Mouse (Mus musculus) C2C12 (cell line): ENCODE data around the gene Cav2.

Experiments used
- CEBPB ChIP-seq: IDR thresholded peaks from one replicate; pipeline ENCODE4 v1.6.1; 2011; ENCODE audit warnings: low read depth, mild to moderate bottlenecking, control low read depth, moderate library complexity
- CTCF ChIP-seq: IDR thresholded peaks from one replicate; pipeline ENCODE4 v1.5.1; 2011; ENCODE audit not compliant: control insufficient read depth, insufficient read depth, insufficient read length
- MAX ChIP-seq: IDR thresholded peaks from one replicate; pipeline ENCODE4 v1.6.1; 2011; ENCODE audit warnings: mild to moderate bottlenecking, control low read depth
- MYOD1 ChIP-seq: IDR thresholded peaks from one replicate; pipeline ENCODE4 v1.6.1; 2011; ENCODE audit warnings: low read depth; ENCODE audit not compliant: control insufficient read depth, insufficient read length
- MYOG ChIP-seq: IDR thresholded peaks from one replicate; pipeline ENCODE4 v1.6.1; 2011; ENCODE audit not compliant: control insufficient read depth, insufficient read length; ENCODE audit errors: extremely low read depth
- USF1 ChIP-seq: IDR thresholded peaks from one replicate; pipeline ENCODE4 v1.6.1; 2011; ENCODE audit warnings: low read depth, mild to moderate bottlenecking, control low read depth, moderate library complexity

- no peak for TF ChIP-seq MAX
- no peak for TF ChIP-seq CTCF
- no peak for TF ChIP-seq MYOG
- TF ChIP-seq CEBPB = no peak
- TF ChIP-seq USF1 = no peak
- no peak for TF ChIP-seq MYOD1
Observed at GRCm38 (mm10) chr6:17247673-17248072, 33.3 kb upstream of the Cav2 start.
